Mouse (Mus musculus) midbrain, embryonic 13.5 days (tissue): ENCODE measurements around the gene Gbx2. TPM values are rescaled to one million over a fixed set of nuclear protein-coding genes. Genes with fewer than 3 reads are reported as not detected.

ENCODE experiments used
- ATAC-seq: fragments of 200-750 bp; cut with Nextera tagmentation; 2 replicates; pipeline ENCODE4 v1.8.0; 2017; ENCODE audit warnings: mild to moderate bottlenecking, moderate TSS enrichment, moderate library complexity
- H3K27ac ChIP-seq: fragments of 300-500 bp; sonication (generic); 2 replicates; pipeline ENCODE4 v1.5.1; 2015; ENCODE audit warnings: inconsistent platforms, mild to moderate bottlenecking, moderate library complexity
- H3K27me3 ChIP-seq: fragments of 300-500 bp; sonication (generic); 2 replicates; pipeline ENCODE4 v1.6.1; 2015; ENCODE audit warnings: mild to moderate bottlenecking, inconsistent platforms
- H3K36me3 ChIP-seq: fragments of 300-500 bp; sonication (generic); 2 replicates; pipeline ENCODE4 v1.6.1; 2015; ENCODE audit warnings: mild to moderate bottlenecking, inconsistent platforms
- H3K4me1 ChIP-seq: fragments of 300-500 bp; sonication (generic); replicated peaks from 2 replicates; pipeline ENCODE4 v1.6.1; 2015; ENCODE audit warnings: inconsistent platforms
- H3K4me2 ChIP-seq: fragments of 300-500 bp; sonication (generic); replicated peaks from 2 replicates; pipeline ENCODE4 v1.6.1; 2015; ENCODE audit warnings: moderate library complexity, mild to moderate bottlenecking, inconsistent platforms
- H3K4me3 ChIP-seq: fragments of 300-500 bp; sonication (generic); replicated peaks from 2 replicates; pipeline ENCODE4 v1.5.1; 2015; ENCODE audit warnings: mild to moderate bottlenecking, inconsistent platforms
- H3K9ac ChIP-seq: fragments of 300-500 bp; sonication (generic); replicated peaks from 2 replicates; pipeline ENCODE4 v1.6.1; 2015; ENCODE audit warnings: mild to moderate bottlenecking, inconsistent platforms
- H3K9me3 ChIP-seq: fragments of 300-500 bp; sonication (generic); 2 replicates; pipeline ENCODE4 v1.6.1; 2016; ENCODE audit warnings: mild to moderate bottlenecking, inconsistent platforms
- WGBS: fragments of 180-500 bp; shearing (Covaris S2); methylation state at CpG from one replicate; pipeline ENCODE4 v1.1.7; 2015; 5-methylcytosine and 5-hydroxymethylcytosine counted together
- polyA plus RNA-seq: library from polyadenylated mRNA; unstranded; fragments of >200 nt; fragmentation: Nextera tagmentation; extraction: Ambion mirVana; gene quantifications from 2 replicates; pipeline ENCODE4 v1.2.1, GENCODE M21; 2015

Gbx2 gene
- 33.3 and 72.3 TPM in 2 replicates for polyA plus RNA-seq

DNA sequence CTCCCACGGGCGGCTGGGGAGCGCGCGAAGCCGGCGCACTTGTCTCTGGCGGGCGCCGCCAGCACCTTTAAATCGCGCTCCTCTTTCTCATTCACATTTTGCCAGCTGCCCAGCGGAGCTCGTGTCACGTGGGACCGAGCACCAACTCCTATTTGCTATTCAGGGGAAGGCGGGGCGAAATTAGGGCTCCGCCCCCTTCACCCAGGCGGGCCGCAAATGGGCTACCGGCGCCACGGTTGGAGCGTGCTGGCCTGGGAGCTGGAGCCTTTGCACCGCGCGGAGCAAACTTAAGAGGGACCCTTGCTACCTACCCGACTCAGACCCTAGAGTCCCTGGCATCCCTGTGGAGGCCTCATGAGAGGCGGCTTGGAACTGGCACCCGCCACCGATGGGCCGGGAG lies at the start of gene Gbx2:
TSS of gene Gbx2 (minus strand) at position 60 of the 400 bp plus-strand sequence.
- ATAC-seq = peak; percentile 75
- H3K27ac ChIP-seq = peak within 1 kb of the TSS; percentile 68
- H3K4me3 ChIP-seq = peak within 1 kb of the TSS; percentile 44
- H3K9me3 ChIP-seq = no peaks in the 10 kb centered on the region
- H3K27me3 ChIP-seq = peaks cover 100% of the 10 kb centered on the region
- WGBS = 1% methylated on average over 33 of the region's 33 CpGs
- H3K4me1 ChIP-seq = peaks cover 81% of the 10 kb centered on the region
- H3K4me2 ChIP-seq = peak within 1 kb of the TSS; percentile 60
- peak within 1 kb of the TSS; percentile 60 for H3K9ac ChIP-seq
- no peaks in the 10 kb centered on the region for H3K36me3 ChIP-seq

DNA sequence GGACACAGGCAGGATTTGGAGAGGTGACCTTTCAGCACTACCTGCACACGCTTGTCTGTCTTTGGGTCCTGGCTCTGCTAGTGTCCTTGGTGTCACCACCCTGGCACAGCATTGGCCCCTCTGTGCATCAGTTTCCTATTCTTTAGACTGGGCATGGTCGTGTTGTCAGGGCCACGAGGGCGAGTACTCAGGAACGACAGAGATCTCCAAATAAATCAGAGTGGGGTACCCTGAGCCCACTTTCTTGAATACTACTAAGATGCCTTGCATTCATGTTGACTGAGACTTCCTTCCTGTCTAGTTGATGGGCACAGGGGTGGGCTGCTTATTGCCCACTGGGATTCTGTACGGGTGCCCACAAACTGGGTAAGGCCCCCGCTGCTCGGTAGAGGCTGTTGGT lies 46.3 kb upstream of the Gbx2 start:
- H3K4me2 ChIP-seq = no peak overlapping the region
- no peak overlapping the region for H3K27ac ChIP-seq
- no peak overlapping the region for H3K4me3 ChIP-seq
- no peaks in the 10 kb centered on the region for H3K4me1 ChIP-seq
- no peaks in the 10 kb centered on the region for H3K36me3 ChIP-seq
- H3K27me3 ChIP-seq = peaks cover 10% of the 10 kb centered on the region; the same call in 1 of the 2 replicates
- no peak overlapping the region for H3K9ac ChIP-seq
- no peak for ATAC-seq
- no peaks in the 10 kb centered on the region for H3K9me3 ChIP-seq
- WGBS = 97% methylated on average over 8 of the region's 8 CpGs

DNA sequence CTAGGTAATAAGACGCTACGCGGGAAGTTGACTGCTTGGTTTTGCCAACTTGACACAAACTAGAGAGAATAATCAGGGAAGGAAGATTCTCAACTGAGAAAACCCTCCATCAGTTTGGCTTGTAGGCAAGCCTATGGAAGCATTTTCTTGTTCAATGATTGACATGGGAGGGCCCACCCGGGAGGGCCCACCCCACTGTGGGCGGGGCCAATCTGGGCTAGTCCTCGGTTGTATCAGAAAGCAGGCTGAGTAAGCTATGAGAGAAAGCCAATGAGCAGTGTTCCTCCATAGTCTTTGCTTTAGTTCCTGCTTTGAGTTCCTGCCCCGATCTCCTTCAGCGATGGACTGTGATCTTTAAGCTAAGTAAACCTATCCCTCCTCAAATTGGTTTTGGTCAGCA lies 45.4 kb upstream of the Gbx2 start:
- Histone ChIP-seq H3K36me3 (no peaks in the 10 kb centered on the region), H3K4me1 (no peaks in the 10 kb centered on the region), H3K4me2 (no peak overlapping the region), H3K27ac (no peak overlapping the region), H3K9ac (no peak overlapping the region), H3K9me3 (no peaks in the 10 kb centered on the region), H3K27me3 (peaks cover 18% of the 10 kb centered on the region), H3K4me3 (no peak overlapping the region)
- ATAC-seq = no peak
- 80% methylated on average over 8 of the region's 8 CpGs for WGBS

DNA sequence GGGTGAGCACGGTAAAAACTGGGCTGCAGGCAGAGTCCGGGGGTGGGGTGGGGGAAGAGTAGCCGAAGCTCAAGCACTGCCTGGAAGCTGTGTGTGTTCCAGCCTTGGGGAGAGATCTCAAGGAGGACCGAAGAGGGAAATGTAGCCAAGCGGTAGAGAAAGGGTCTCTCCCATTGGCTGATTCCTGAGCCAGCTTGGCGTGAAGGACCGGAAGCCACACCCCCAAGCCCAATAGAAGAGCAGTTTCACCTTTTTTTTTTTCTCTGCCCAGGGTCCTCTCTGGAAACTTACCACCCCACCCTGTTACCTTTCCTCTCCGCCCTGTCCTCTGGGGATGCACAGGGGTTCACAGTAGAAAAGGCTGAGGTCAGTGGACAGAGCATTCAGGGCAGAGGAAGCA lies 43.6 kb upstream of the Gbx2 start:
- peaks cover 37% of the 10 kb centered on the region for H3K27me3 ChIP-seq

DNA sequence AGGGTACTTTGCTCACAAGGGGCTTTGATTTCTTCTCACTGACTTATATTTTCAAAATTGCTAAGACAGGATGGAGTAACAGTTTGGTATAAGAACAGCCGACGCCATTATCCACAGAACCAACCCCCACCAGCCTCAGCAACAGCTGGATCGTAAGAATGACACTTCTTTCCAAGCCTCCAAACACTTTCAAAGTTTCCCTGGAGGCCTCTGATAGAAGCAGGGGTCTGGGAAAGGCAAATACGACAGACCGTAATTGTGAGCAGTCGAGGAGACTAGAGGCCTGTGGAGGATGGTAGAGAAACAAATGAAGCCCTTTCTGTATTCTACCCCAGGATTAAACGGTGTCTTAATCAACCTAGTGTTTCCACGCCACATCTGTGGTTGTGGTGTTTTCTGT lies 40.9 kb upstream of the Gbx2 start:
- Histone ChIP-seq H3K4me3 (no peak overlapping the region), H3K27me3 (peaks cover 64% of the 10 kb centered on the region), H3K9ac (no peak overlapping the region), H3K9me3 (no peaks in the 10 kb centered on the region), H3K4me2 (no peak overlapping the region), H3K27ac (no peak overlapping the region), H3K36me3 (no peaks in the 10 kb centered on the region), H3K4me1 (peaks cover 15% of the 10 kb centered on the region; the same call in 1 of the 2 replicates)
- no peak for ATAC-seq
- WGBS = 66% methylated on average over 8 of the region's 8 CpGs

More for the DNA sequence above, 43.6 kb upstream of the Gbx2 start:
- Histone ChIP-seq H3K36me3 (no peaks in the 10 kb centered on the region), H3K9ac (no peak overlapping the region), H3K4me1 (no peaks in the 10 kb centered on the region), H3K4me3 (no peak overlapping the region), H3K4me2 (no peak overlapping the region), H3K9me3 (no peaks in the 10 kb centered on the region), H3K27ac (no peak overlapping the region)
- 82% methylated on average over 8 of the region's 8 CpGs for WGBS
- no peak for ATAC-seq

DNA sequence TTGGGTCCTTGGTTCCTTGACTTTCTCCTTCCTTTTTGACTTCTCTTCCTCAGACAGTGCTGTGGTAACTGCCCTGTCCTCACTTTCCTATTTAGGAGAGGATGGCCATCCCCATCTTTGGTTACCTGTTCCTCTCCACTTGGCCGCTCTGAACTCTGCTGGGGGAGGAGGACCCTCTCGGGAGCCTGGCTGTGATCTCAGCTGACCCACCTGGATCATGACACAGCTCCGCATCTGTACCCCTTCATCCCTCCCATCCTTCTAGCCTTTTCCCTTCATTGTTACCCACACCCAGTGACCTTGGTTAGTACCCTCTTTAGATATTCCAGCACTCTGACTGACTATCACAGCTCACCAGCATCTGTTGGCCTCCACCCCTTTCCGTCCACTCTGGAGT lies 38.7 kb upstream of the Gbx2 start:
- no peaks in the 10 kb centered on the region for H3K9me3 ChIP-seq
- no peak for ATAC-seq
- peaks cover 83% of the 10 kb centered on the region for H3K27me3 ChIP-seq

DNA sequence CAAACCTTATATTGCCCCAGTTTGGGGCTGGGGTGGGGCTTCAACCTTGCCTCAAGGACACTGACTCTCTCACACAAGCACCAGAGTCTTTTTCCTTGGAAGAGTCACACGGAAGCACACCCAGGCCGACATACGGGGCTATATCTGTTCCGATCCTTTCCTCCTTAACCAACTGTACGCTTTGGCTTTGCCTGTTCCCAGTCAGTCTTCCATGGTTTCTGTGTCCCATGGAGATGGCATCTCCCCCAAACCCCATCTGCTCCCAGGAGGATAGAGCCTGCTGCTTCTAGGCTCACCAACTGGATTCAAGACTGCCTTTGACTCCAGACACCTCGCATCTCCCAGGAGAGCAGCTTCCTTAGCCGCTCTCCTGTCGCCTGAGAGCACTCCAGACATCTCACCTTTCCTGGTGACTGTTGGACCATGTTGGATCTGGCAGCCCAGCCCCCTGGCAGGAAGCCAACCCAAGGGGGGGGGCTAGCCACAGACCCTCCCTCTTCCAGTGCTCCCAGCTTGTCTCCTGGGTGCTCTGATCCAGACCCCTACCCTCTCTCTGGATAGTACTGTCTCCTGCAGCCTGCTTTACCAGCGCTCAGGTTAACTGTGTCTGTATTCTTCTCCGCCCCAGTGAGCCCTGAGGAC lies 38.2 kb upstream of the Gbx2 start:
- ATAC-seq = no peak
- Histone ChIP-seq H3K9me3 (no peaks in the 10 kb centered on the region), H3K4me1 (peaks cover 22% of the 10 kb centered on the region), H3K4me2 (peak overlapping the region; percentile 93), H3K36me3 (no peaks in the 10 kb centered on the region), H3K27ac (no peak overlapping the region), H3K9ac (no peak overlapping the region), H3K4me3 (peak overlapping the region; percentile 62), H3K27me3 (peaks cover 79% of the 10 kb centered on the region)
- 54% methylated on average over 10 of the region's 10 CpGs for WGBS

More for the DNA sequence above, 38.7 kb upstream of the Gbx2 start:
- 84% methylated on average over 4 of the region's 4 CpGs for WGBS
- no peak overlapping the region for H3K9ac ChIP-seq
- H3K36me3 ChIP-seq = no peaks in the 10 kb centered on the region
- peaks cover 17% of the 10 kb centered on the region for H3K4me1 ChIP-seq
- H3K27ac ChIP-seq = no peak overlapping the region
- H3K4me3 ChIP-seq = no peak overlapping the region
- H3K4me2 ChIP-seq = no peak overlapping the region

DNA sequence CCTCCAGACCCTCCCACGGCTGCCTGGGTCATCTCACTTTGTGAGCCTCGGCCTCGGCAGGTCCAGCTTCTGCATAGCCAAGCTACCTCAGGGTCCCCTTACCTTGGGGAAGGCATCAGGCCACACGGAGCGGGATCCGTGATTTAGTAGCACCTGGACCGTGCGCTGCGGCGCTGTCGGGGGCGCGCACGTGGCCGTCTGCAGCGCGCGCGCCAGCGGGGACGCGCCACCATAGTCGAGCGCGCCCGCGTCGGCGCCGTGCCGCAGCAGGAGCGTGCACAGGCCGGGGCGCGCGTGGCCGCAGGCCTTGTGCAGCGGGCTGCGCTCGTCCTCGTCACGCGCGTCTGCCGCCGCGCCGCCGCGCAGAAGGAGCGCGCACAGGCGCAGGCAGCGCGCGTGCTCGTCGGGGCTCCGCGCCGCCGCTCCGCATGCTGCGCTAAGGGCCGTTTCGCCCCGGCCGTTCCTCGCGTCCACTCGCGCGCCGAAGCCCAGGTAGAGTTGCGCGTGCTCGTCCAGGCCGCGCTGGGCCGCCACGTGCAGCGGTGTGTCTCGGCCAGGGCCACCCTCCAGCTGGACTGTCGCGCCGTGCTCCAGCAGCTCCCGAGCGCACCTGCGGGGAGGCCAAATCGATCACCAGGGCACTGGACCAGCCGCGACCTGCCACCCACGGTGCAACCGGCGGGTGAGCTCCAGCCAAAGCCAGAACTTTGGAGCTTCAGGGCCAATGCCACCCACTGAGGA lies 37.3 kb upstream of the Gbx2 start:
- peak overlapping the region; percentile 93 for H3K4me2 ChIP-seq

DNA sequence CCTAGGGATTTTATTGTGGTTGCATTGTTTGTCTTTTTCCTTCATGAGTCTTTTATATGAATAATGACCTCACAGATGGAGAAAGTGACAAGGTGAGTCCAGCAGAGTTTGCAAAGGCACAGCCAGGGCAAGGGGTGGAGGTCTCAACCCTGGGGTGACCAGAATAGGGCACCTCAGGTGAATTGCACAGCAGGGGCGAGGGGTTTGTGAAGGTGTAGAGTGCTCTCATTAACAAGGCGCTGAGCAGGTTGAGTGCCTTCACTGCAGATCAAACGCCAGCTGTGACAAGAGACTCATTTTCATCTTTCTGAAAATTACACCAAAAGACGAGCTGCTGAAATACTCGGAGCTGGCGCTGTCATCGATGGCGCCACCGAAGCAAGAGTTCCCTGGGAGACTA lies 36.6 kb upstream of the Gbx2 start:
- H3K27ac ChIP-seq = peak overlapping the region; percentile 5; the same call in 1 of the 2 replicates
- ATAC-seq = peak; percentile 21; the same call in 1 of the 2 replicates
- H3K4me1 ChIP-seq = peaks cover 26% of the 10 kb centered on the region
- no peak overlapping the region for H3K9ac ChIP-seq
- H3K36me3 ChIP-seq = no peaks in the 10 kb centered on the region
- peak overlapping the region; percentile 62 for H3K4me3 ChIP-seq
- peak overlapping the region; percentile 93 for H3K4me2 ChIP-seq
- 20% methylated on average over 9 of the region's 9 CpGs for WGBS
- H3K9me3 ChIP-seq = no peaks in the 10 kb centered on the region
- peaks cover 92% of the 10 kb centered on the region for H3K27me3 ChIP-seq

More for the DNA sequence above, 37.3 kb upstream of the Gbx2 start:
- Histone ChIP-seq H3K4me3 (peak overlapping the region; percentile 62), H3K27me3 (peaks cover 86% of the 10 kb centered on the region), H3K36me3 (no peaks in the 10 kb centered on the region), H3K9ac (peak overlapping the region; percentile 76), H3K9me3 (no peaks in the 10 kb centered on the region), H3K27ac (peak overlapping the region; percentile 47; the same call in 1 of the 2 replicates), H3K4me1 (peaks cover 22% of the 10 kb centered on the region)
- peak; percentile 77 for ATAC-seq
- WGBS = under 1% methylated on average over 95 of the region's 95 CpGs

DNA sequence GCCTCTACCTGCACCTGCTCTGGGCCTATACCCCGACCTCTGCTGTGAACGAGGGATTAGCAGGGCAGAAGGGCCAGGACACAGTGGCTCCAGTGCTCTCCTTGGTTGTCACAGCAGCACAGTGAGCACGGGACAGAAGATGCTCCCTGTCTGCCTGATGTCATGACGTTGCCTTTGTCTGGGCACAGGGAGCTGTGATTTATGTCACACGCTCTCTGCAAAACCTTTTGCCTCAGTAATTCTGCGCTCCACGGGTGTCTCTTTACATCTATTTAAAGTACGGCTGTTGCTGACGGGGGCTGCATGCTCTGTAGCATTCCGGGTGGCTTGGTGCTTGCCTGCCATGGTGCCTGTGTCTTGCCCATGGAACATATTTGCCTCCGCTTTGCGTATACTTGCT lies 33.4 kb upstream of the Gbx2 start:
- WGBS = 45% methylated on average over 12 of the region's 12 CpGs
- H3K9ac ChIP-seq = no peak overlapping the region
- H3K27me3 ChIP-seq = peaks cover 80% of the 10 kb centered on the region
- ATAC-seq = peak; percentile 22; the same call in 1 of the 2 replicates
- no peaks in the 10 kb centered on the region for H3K36me3 ChIP-seq
- no peak overlapping the region for H3K27ac ChIP-seq
- H3K4me2 ChIP-seq = no peak overlapping the region
- no peaks in the 10 kb centered on the region for H3K9me3 ChIP-seq
- peaks cover 37% of the 10 kb centered on the region for H3K4me1 ChIP-seq
- no peak overlapping the region for H3K4me3 ChIP-seq

DNA sequence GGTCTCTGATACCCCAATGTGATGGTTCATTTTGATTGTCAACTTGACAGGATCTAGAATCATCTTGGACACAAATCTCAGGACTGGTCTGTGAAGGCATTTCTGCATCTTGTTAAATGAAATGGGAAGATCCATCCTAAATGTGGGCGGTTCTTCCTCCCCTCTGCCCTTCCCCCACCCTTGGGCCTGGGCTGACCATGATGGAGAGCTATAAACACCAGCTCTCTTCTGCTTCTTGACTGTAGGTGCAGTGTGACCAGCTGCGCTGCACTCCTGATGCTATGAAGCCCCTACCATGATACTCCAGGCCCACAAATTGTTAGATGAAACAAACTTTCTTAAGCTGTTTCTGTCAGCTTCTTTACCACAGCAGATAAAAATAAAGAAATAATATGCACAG lies 32.3 kb upstream of the Gbx2 start:
- no peaks in the 10 kb centered on the region for H3K9me3 ChIP-seq
- H3K4me1 ChIP-seq = peaks cover 29% of the 10 kb centered on the region
- H3K4me3 ChIP-seq = no peak overlapping the region
- H3K9ac ChIP-seq = no peak overlapping the region
- no peak for ATAC-seq
- 90% methylated on average over 2 of the region's 2 CpGs for WGBS
- no peak overlapping the region for H3K27ac ChIP-seq
- H3K36me3 ChIP-seq = no peaks in the 10 kb centered on the region
- no peak overlapping the region for H3K4me2 ChIP-seq
- H3K27me3 ChIP-seq = peaks cover 72% of the 10 kb centered on the region

DNA sequence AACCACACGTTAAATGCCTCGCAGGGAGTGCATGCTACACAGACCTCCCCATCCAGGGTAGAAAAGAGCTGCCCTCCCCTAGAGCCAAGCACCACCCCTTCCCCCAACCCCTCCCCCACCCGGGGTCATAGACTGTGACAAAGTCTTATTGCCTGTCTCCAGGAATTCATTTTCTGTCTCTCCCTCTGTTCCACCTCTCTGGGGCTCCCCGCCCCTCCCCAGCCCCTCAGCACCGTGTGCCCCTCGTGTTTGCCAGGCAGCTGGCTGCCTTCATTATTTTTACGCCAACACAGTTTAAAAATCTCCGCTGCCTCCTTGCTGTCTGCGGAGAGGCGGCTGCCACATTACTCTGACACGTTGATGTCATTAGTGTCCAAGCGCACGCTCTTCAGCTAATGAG lies 31.1 kb upstream of the Gbx2 start:
- peak; percentile 57 for ATAC-seq

More for the DNA sequence above, 31.1 kb upstream of the Gbx2 start:
- peaks cover 62% of the 10 kb centered on the region for H3K27me3 ChIP-seq
- no peaks in the 10 kb centered on the region for H3K9me3 ChIP-seq
- WGBS = 7% methylated on average over 13 of the region's 13 CpGs
- peak overlapping the region; percentile 32; the same call in 1 of the 2 replicates for H3K4me2 ChIP-seq
- H3K36me3 ChIP-seq = no peaks in the 10 kb centered on the region
- no peak overlapping the region; the same call in 1 of the 2 replicates for H3K9ac ChIP-seq
- H3K27ac ChIP-seq = no peak overlapping the region
- no peak overlapping the region for H3K4me3 ChIP-seq
- peaks cover 21% of the 10 kb centered on the region for H3K4me1 ChIP-seq
